Mouse (Mus musculus) heart, adult 18-20 months (tissue): ENCODE results near the gene Fiz1. TPM values are rescaled to one million over a fixed set of nuclear protein-coding genes. Genes with fewer than 3 reads are reported as not detected.
A peak's percentile ranks its signal among the peaks of the same experiment; 100 is the strongest.
"Not testable (repeated sequence)": the region's sequence is repeated elsewhere in the genome, so short reads cannot be mapped to it uniquely, and the experiment has no call there.

Experiments
- DNase-seq, 2 experiments: peaks; one replicate each; pipeline ENCODE4 v3.0.0; 2021 to 2022; ENCODE audit warnings: mixed read lengths in 1 of 2
- total RNA-seq, 2 experiments: library from RNA; stranded (reverse); gene quantifications; 2 replicates each; pipeline ENCODE4 v1.2.3; 2021

The Fiz1 gene
- total RNA-seq, 2 experiments from 2014 or later: 16.2 to 17.0 TPM

- not testable (repeated sequence) for DNase-seq
Observed at GRCm38 (mm10) chr7:5002876-5003275, 11.6 kb downstream of the Fiz1 start.

- DNase-seq: no peak
Observed at GRCm38 (mm10) chr7:4999876-5000275, 14.6 kb downstream of the Fiz1 start.

- DNase-seq: no peak
Observed at GRCm38 (mm10) chr7:4996934-4997333, 17.6 kb downstream of the Fiz1 start.

GRCm38 (mm10) chr7:4996003-4996895, 18.2 kb downstream of the Fiz1 start, which contains the start of gene Zfp579:
Gene Zfp579, minus strand, starts transcription at chr7:4996158.
- peak; percentile 92 to 93 for DNase-seq

- DNase-seq: no peak
Observed at GRCm38 (mm10) chr7:4995268-4996002, 19.1 kb downstream of the Fiz1 start.

GRCm38 (mm10) chr7:4993999-4994788, 20.3 kb downstream of the Fiz1 start:
- no peak for DNase-seq

- DNase-seq: no peak
Observed at GRCm38 (mm10) chr7:4993347-4993998, 21.0 kb downstream of the Fiz1 start.

- DNase-seq: no peak
Observed at GRCm38 (mm10) chr7:4988250-4988649, 26.2 kb downstream of the Fiz1 start.

GRCm38 (mm10) chr7:4976832-4977231, 37.7 kb downstream of the Fiz1 start:
- no peak for DNase-seq

GRCm38 (mm10) chr7:4975455-4975854, 39.0 kb downstream of the Fiz1 start:
- no peak for DNase-seq

GRCm38 (mm10) chr7:4972321-4973047, 42.0 kb downstream of the Fiz1 start:
- DNase-seq: peak; percentile 79 to 86

- peak; percentile 66 to 79 for DNase-seq
Observed at GRCm38 (mm10) chr7:4971710-4972109, 42.8 kb downstream of the Fiz1 start.

GRCm38 (mm10) chr7:4971068-4971467, 43.4 kb downstream of the Fiz1 start, which contains the start of gene Sbk3:
Gene Sbk3, minus strand, starts transcription at chr7:4971168.
- no peak for DNase-seq

- DNase-seq: no peak
Observed at GRCm38 (mm10) chr7:4964988-4965387, 49.5 kb downstream of the Fiz1 start.

GRCm38 (mm10) chr7:4964272-4964671, 50.2 kb downstream of the Fiz1 start, which contains the start of gene Sbk2:
Gene Sbk2, minus strand, starts transcription at chr7:4964406.
- peak; percentile 83 to 91 for DNase-seq

- DNase-seq: no peak
Observed at GRCm38 (mm10) chr7:4963527-4963926, 51.0 kb downstream of the Fiz1 start.

- DNase-seq: no peak
Observed at GRCm38 (mm10) chr7:4957361-4957760, 57.1 kb downstream of the Fiz1 start.
